Mouse (Mus musculus) macrophage (primary cell): ENCODE results near the gene Lpar5. TPM values are rescaled to one million over a fixed set of nuclear protein-coding genes. Genes with fewer than 3 reads are reported as not detected.
A peak's percentile ranks its signal among the peaks of the same experiment; 100 is the strongest.

Source experiments
- H3K27ac ChIP-seq: fragments of 350-480 bp; formaldehyde crosslinking; 2 replicates; pipeline ENCODE4 v1.9.0; 2021
- H3K36me3 ChIP-seq: fragments of 350-480 bp; formaldehyde crosslinking; 2 replicates; pipeline ENCODE4 v1.9.0; 2021; ENCODE audit errors: inconsistent target
- H3K4me3 ChIP-seq: fragments of 350-480 bp; formaldehyde crosslinking; 2 replicates; pipeline ENCODE4 v1.9.0; 2021; ENCODE audit errors: inconsistent target
- H3K79me2 ChIP-seq: fragments of 350-480 bp; formaldehyde crosslinking; 2 replicates; pipeline ENCODE4 v1.9.0; 2021; ENCODE audit errors: inconsistent target
- WGBS: methylation state at CpG from one replicate; pipeline ENCODE4 v1.1.7; 2026; ENCODE audit warnings: inconsistent platforms; ENCODE audit not compliant: missing documents; 5-methylcytosine and 5-hydroxymethylcytosine counted together
- polyA plus RNA-seq: library from polyadenylated mRNA; stranded (reverse); fragments of 250-400 nt; gene quantifications from 3 replicates; pipeline ENCODE4 v1.2.4, GENCODE M21; 2018; ENCODE audit warnings: inconsistent platforms

Gene Lpar5
- polyA plus RNA-seq, 1 experiment from 2014 or later = 28.0 TPM

DNA sequence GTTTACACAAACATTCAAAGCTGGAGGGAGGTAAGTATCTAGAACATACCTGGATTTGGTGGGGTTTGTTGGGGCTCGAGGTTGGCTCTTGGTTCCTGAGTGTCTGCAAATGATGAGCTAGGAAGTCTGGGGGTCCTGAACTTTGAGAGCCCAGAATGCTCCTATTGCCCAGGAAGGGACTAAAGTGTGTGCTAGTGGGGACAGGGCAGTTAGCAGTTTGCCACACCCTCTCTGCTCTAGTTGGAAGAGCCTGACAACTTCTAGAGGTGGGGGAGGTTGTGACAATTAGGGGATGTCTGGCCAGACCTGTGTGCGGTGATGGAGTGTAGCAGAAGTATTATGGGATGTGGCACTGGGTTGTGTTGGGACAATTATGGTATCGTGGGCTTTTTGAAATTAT is 27.1 kb downstream of the Lpar5 start:
- no peak overlapping the region for H3K27ac ChIP-seq
- H3K79me2 ChIP-seq = peaks cover 32% of the 10 kb centered on the region
- H3K4me3 ChIP-seq = no peak overlapping the region
- 37% methylated on average over 3 of the region's 3 CpGs for WGBS
- no peaks in the 10 kb centered on the region for H3K36me3 ChIP-seq

DNA sequence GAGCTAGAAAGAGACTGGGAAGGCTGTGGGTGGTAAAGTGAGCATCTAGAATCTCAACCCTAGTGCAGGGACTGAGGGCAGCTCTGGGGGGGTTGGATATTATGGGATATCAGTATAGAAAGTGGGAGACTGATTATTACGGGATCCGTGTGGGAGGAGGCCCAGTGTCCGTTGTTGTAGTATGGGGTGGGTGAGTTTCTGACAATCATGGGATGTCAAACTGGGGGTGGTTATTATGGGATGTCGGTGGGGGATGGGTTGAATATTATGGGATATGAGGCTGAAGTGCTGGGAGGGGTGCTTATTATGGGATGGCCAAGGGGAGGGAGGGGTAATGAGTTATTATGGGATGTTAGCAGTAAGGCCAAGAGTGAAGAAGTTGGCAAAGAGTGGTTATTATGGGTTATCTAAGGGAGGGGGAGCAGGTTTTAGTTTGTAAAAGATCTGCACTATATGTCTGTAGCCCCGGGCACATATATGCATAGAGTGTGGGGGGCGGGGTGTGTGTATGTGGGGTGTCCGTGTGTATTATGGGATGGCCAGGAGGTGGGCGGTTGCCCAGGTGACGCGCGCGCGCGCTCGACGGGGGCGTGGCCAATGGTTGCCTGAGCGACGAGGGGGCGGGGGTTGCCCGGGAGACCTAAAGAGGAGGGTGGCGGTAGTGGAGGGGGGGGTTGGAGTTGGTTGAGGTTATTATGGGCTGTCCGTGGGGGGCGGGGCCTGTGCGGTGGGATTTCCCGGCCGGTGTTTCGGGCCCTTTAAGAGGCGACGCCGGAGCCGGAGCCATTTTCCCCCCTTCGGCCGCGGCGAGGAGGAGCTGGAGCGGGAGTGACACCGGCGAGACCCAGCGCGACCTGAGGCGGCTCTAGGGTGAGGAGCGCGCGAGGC is 27.9 kb downstream of the Lpar5 start, which contains the start of gene Chd4:
Gene Chd4 (plus strand): TSS at position 591 of the 888 bp plus-strand sequence.
- Histone ChIP-seq H3K79me2 (peaks cover 40% of the 10 kb centered on the region), H3K36me3 (peaks cover 7% of the 10 kb centered on the region), H3K4me3 (peak within 1 kb of the TSS; percentile 69), H3K27ac (peak within 1 kb of the TSS; percentile 54)
- WGBS = 2% methylated on average over 40 of the region's 45 CpGs

DNA sequence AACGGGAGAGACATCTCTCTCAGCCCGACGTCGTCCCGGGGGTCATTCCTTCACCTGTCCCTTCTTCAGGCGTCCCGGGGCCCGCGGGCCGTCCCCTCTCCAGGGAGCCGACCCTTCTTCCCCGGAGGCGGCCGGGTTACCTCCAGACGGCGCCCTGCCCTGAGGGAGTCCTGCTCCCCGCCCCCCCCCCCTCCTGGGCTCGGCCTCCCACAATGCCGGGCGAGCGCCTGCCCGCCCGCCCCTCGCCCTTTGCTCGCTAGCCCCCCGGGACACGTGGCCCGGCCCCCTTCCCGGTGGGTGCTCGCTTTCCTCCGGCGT is 28.5 kb downstream of the Lpar5 start:
- Histone ChIP-seq H3K36me3 (peaks cover 13% of the 10 kb centered on the region), H3K4me3 (peak overlapping the region; percentile 69), H3K79me2 (peaks cover 46% of the 10 kb centered on the region), H3K27ac (no peak overlapping the region)
- WGBS = 6% methylated on average over 11 of the region's 32 CpGs

DNA sequence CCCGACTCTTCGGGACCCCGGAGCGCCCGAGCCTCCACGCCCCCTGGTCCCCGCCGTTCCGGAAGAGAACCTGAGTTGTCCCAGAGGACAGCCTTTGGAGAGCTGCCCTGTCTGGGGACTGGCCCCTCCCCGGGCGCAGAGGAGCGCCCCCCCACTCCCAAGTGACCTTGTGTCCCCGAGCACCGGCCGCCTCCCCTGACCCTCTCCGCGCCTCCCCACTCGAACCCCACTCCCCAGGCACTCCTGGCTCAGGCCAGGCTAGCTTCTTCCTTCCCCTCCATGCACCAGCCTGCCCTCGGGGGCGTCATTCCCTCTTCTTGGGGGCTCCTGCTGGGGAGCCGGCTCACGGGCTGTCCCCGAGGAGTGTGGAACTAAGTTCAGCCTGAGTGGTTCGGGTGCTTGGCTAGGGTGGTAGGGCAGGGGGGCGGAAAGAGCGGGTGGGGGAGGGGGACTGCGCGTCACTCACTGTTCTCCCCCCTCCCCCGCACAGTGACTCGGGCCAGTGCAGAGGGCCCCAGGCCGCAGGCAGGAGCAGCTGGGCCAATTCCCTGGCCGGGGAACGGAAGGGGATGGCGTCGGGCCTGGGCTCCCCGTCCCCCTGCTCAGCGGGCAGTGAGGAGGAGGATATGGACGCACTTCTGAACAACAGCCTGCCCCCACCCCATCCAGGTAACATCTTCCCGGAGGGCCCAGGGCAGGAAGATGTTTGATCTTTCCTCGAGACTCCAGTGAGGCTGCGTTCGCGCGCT is 29.1 kb downstream of the Lpar5 start:
- H3K79me2 ChIP-seq = peaks cover 52% of the 10 kb centered on the region
- 2% methylated on average over 29 of the region's 44 CpGs for WGBS
- peak overlapping the region; percentile 69 for H3K4me3 ChIP-seq

DNA sequence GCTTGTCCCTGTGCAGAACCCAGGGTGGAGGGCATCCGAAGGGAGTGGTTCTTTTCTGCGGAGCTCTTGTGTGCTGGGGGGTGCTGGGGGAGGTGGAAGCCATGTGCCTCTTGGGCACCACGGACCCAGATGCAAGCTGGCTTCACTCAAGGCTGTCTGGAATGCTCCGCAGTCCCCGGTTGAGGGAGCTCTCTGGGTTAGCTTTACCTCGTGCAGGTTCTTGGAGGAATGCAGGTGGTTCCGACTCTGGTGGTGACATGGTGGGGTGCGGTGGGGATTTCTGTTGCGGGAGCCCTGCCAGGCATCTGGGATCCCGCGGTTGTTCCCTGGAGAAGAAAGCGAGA is 29.6 kb downstream of the Lpar5 start:
- Histone ChIP-seq H3K27ac (peak overlapping the region; percentile 54), H3K79me2 (peaks cover 56% of the 10 kb centered on the region), H3K4me3 (peak overlapping the region; percentile 69), H3K36me3 (peaks cover 24% of the 10 kb centered on the region)
- WGBS = 2% methylated on average over 12 of the region's 12 CpGs

More for the DNA sequence above, 29.1 kb downstream of the Lpar5 start:
- Histone ChIP-seq H3K36me3 (peaks cover 18% of the 10 kb centered on the region), H3K27ac (peak overlapping the region; percentile 54)

DNA sequence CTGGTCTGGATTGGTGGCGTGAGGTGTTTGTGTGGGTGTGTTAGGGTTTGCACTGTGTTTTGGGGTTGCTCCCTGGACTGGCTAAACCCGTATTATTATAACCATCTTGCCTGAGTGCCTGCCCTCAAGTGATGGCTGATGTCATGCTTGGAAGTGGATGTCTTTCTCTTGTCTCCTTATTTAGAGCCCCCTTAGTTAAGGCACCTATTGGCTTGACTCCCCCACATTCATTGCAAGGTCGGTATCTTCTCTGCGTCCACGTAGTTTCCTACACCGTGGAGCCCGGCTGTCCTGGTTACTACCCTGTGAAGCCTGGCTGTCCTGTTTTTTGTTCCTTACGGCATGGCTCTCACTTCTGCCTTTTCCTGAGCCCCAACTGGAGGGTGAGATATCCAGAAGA is 30.2 kb downstream of the Lpar5 start:
- 44% methylated on average over 8 of the region's 8 CpGs for WGBS

DNA sequence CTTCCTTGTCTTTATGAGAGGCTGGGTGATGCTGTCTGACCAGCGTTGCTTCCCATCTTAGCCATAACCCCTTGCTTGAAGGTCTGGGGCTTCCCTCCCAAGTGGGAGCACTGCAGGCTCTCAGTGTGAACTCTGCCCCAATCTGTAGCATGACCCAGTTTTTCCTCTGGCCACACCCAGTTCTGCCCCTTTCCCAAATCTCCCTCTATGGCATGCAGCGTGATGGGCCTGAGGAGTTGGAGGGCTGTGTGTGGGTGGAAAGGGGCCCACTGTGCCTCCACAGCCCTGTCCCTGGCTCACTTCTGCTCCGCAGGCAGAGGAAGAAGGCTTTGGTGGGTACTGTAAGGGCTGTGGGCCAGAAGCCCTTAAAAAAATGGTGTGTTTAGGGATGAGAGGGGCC is 30.8 kb downstream of the Lpar5 start:
- Histone ChIP-seq H3K27ac (peak overlapping the region; percentile 54), H3K4me3 (peak overlapping the region; percentile 69; the same call in 1 of the 2 replicates), H3K36me3 (peaks cover 31% of the 10 kb centered on the region), H3K79me2 (peaks cover 56% of the 10 kb centered on the region)
- WGBS = 40% methylated on average over 3 of the region's 3 CpGs

More for the DNA sequence above, 30.2 kb downstream of the Lpar5 start:
- Histone ChIP-seq H3K27ac (peak overlapping the region; percentile 54), H3K4me3 (peak overlapping the region; percentile 69), H3K36me3 (peaks cover 30% of the 10 kb centered on the region), H3K79me2 (peaks cover 56% of the 10 kb centered on the region)

DNA sequence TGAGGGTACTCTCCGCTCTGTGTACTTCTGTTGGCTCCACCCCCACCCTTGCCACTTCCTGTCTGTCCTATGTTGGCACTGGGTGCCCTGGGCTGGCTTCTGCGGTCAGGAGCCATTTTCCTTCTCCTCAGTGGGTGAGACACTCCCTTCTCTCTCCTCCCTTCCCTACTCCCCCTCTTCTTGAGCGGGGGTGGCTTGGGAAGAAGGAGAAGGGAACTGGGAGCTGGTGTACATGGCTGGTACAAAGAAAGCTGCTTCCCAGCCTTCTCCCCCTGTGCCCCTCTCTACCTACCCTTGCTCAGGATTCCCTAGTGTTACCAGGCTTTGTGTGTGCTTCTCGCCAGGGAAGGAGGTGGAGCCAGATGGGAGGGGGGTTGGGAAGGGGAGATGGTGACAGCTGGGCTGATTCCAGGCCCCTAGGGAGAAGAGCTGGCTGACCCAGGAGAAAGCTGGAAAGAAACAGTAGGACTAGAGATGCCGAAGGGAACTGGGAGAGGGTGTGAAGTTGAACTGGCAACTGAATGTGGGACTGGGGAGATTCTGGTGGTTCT is 31.8 kb downstream of the Lpar5 start:
- Histone ChIP-seq H3K79me2 (peaks cover 64% of the 10 kb centered on the region), H3K4me3 (peak overlapping the region; percentile 8; the same call in 1 of the 2 replicates), H3K36me3 (peaks cover 40% of the 10 kb centered on the region), H3K27ac (peak overlapping the region; percentile 54)
- 27% methylated on average over 4 of the region's 5 CpGs for WGBS

DNA sequence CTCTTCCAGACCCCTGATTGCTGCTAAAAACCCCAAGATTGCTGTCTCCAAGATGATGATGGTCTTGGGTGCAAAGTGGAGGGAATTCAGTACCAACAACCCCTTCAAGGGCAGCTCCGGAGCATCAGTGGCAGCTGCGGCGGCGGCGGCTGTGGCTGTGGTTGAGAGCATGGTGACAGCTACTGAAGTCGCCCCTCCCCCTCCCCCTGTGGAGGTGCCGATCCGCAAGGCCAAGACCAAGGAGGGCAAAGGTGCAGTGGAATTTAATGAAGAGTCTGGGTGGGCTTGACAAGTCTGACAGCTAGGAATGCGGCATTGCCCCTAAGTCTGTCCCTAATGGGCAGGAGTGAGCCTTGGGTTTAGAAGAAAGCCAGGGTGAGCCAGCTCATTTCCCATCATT is 33.7 kb downstream of the Lpar5 start:
- Histone ChIP-seq H3K36me3 (peaks cover 59% of the 10 kb centered on the region), H3K27ac (no peak overlapping the region), H3K79me2 (peaks cover 64% of the 10 kb centered on the region), H3K4me3 (no peak overlapping the region)
- 100% methylated on average over 8 of the region's 9 CpGs for WGBS

DNA sequence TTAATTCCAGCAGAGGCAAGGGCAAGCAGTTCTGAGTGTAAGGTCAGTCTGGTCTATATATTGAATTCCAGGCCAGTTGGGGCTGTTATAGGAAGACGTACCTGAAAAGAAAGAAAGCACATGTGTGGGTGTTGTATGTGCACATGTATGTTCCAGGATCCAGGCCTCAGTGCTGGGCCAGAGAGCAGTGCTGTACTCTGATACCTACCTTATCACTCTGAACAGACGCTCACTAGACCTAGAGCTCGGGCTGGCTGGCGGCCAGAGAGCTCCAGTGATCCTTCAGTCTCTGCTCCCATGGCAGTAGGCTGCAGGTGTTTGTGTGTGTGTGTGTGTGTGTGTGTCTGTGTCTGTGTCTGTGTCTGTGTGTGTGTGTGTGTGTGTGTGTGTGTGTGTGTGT is 36.5 kb downstream of the Lpar5 start:
- H3K36me3 ChIP-seq = peaks cover 87% of the 10 kb centered on the region
- WGBS = 100% methylated on average over 4 of the region's 4 CpGs
- peaks cover 38% of the 10 kb centered on the region for H3K79me2 ChIP-seq
- H3K27ac ChIP-seq = no peak overlapping the region
- H3K4me3 ChIP-seq = no peak overlapping the region

DNA sequence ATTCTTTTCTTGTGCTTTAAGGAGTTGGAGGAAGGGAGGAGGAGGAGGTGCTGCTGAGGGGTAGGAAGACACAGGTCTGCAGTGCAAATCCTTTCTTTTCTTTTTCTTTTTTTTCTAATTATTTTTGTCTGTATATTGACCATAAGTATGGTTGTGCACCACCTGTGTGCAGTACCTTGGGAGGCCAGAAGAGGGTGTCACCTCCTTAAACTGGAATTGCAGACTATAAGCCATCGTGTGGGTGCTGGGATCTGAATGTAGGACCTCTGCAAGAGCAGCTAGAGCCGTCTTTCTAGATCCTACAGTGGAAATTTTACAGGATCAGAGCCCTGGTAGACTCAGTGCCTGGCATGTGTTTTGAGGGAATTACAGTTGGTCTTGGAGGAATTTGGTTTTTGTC is 40.0 kb downstream of the Lpar5 start:
- 100% methylated on average over 2 of the region's 2 CpGs for WGBS
- H3K4me3 ChIP-seq = no peak overlapping the region
- peaks cover 8% of the 10 kb centered on the region; the same call in 1 of the 2 replicates for H3K79me2 ChIP-seq
- H3K36me3 ChIP-seq = peaks cover 94% of the 10 kb centered on the region
- no peak overlapping the region for H3K27ac ChIP-seq

DNA sequence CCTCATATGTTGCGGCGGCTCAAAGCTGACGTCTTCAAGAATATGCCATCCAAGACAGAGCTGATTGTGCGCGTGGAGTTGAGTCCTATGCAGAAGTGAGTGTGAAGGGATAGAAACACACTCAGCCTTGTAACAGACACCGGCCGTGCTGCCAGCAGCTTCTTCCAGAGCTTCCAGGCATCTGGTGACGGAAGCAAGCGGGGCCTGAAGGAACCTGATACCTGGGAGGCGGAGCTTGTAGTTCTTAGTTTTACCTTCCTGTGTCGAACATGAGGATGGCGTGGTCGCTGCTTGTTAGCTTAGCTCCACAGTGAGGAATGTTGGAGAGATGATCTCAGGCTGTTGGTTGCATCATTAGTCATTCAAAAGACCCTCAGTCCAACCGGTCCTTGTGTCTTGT is 41.7 kb downstream of the Lpar5 start:
- Histone ChIP-seq H3K27ac (no peak overlapping the region), H3K79me2 (peaks cover 1% of the 10 kb centered on the region; the same call in 1 of the 2 replicates), H3K4me3 (no peak overlapping the region), H3K36me3 (peaks cover 99% of the 10 kb centered on the region)
- WGBS = 93% methylated on average over 14 of the region's 14 CpGs

DNA sequence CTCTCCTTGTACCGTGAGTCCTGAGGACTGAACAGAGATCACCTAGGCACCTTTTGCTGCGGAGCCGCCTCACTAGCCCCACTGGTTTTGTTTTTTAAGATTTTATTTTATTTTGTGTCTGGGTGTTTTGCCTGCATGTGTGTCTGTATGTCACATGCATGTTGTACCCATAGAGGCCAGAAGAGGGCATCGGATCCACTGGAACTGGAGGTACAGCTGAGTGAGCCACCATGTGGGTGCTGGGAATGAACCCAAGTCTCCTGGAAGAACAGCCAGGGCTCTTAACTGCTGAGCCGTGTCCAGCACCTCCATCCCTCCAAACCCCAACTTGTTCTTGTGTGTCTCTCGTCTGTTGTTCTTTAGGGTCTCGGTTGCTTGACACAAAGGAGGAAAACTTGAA is 43.2 kb downstream of the Lpar5 start:
- 97% methylated on average over 7 of the region's 7 CpGs for WGBS
- no peaks in the 10 kb centered on the region for H3K79me2 ChIP-seq
- H3K27ac ChIP-seq = no peak overlapping the region
- H3K36me3 ChIP-seq = peaks cover 98% of the 10 kb centered on the region
- no peak overlapping the region for H3K4me3 ChIP-seq

DNA sequence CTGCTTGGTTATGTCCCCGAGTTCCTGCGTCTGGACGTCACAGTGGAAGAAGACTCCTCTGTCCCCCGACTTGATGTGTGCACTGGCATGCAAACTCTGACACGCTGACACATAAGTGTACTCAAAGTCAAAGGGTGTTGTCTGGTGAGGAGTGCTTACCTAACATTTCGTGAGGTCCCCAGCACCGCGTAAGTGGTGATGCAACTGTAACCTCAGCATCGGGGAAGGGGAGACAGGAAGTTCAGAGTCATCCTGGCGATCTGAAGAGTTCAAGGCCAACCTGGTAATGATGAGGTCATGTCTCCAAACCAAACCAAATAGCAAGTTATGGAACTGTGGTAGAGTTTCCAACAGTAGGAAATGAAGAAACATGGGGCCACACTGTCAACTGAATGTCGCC is 44.8 kb downstream of the Lpar5 start:
- no peak overlapping the region for H3K27ac ChIP-seq
- H3K79me2 ChIP-seq = no peaks in the 10 kb centered on the region
- no peak overlapping the region for H3K4me3 ChIP-seq
- 59% methylated on average over 11 of the region's 11 CpGs for WGBS
- H3K36me3 ChIP-seq = peaks cover 96% of the 10 kb centered on the region

DNA sequence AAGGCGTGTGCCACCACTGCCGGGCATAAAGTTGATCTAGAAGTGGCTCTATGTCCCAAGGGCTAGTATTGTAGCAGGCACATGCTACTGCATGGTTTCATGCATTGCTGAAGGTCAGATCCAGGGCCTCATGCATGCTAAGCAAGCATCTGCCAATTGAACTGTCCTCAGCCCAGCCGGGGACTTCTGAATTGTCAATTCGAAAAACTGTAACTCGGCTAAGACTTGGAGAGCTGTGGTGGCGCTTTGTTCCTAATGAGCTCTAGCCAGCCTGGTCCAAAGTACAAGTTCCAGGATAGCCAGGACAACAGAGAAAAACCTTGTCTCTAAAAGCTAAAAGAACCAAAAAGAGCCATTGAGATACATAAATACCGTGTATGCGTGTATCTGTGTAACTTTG is 51.7 kb downstream of the Lpar5 start:
- 91% methylated on average over 8 of the region's 8 CpGs for WGBS
- no peak overlapping the region for H3K4me3 ChIP-seq
- H3K36me3 ChIP-seq = peaks cover 94% of the 10 kb centered on the region
- H3K27ac ChIP-seq = no peak overlapping the region
- H3K79me2 ChIP-seq = no peaks in the 10 kb centered on the region
